ENCODE assay signal across 12 mouse cellular contexts in the genomic region with DNA sequence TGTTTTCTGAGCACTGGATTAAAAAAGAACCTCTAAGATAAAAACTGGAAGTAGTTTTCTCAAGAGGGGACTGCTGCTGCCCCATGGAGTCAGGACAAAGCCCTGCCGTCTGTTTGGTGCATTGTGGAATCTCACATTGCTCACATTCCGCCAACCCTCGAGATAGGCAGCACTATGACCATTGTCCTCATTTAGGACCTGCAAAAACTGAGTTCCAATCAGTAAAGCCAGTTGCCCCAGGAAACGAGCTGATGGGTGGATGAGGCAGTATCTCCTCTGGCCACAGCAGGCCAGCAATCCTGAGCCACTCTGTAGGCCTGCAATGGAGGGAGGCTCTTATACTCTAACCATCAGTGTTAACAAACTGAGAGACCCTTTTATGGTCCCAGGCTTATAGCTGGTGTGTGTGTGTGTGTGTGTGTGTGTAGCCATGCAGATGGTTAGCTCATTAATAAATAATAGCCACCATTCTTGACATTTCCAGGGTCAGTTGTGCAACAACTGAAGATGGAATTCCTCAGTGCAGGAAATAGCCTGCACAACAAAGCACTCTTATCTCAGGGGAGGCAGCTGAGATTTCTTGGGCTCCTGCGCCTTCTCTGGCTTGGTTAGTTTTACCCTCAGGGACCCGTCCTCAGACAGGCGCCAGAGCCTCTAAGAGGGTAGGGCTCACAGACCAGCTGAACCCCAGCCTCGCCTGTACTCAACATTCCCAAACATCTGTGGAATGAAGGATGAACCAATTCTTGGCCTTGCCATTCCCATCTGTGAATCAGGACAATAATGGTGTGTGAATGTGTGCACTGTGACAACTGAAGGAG. TPM values are rescaled to one million over a fixed set of nuclear protein-coding genes. Genes with fewer than 3 reads are reported as not detected.
DNase-seq lines count a peak whose midpoint lies in the region; ATAC-seq and TF ChIP-seq lines count a peak whose summit lies in the region.
"Had no signal": no experiment of that assay in that cellular context is flagged by ENCODE, and none has a peak within 500 bp of the region (broad histone marks: within the 10 kb centered on the region; RNA-seq: fewer than 3 reads in every experiment).

No protein-coding gene starts in this region.

- no peak for TF ChIP-seq CTCF in midbrain, postnatal 0 days (IDR thresholded peaks at IDR 0.05)
- TF ChIP-seq CTCF in left cerebral cortex, adult 2 months (IDR thresholded peaks at IDR 0.05) = no peak

- H3K9me3 ChIP-seq in forebrain, embryonic 12.5 days = no peaks in the 10 kb centered on the region
- H3K9me3 ChIP-seq in forebrain, embryonic 16.5 days (ENCODE audit: control insufficient read depth, low read length) = no peaks in the 10 kb centered on the region
- no peaks in the 10 kb centered on the region for H3K9me3 ChIP-seq in midbrain, embryonic 11.5 days (ENCODE audit: control insufficient read depth, low read length)
- no peaks in the 10 kb centered on the region for H3K9me3 ChIP-seq in midbrain, postnatal 0 days (ENCODE audit: low read length)

- no peak overlapping the region for H3K9ac ChIP-seq in forebrain, embryonic 12.5 days
- H3K9ac ChIP-seq in forebrain, embryonic 16.5 days (replicated peaks; ENCODE audit: low read depth, low read length) = no peak overlapping the region
- no peak overlapping the region for H3K9ac ChIP-seq in midbrain, embryonic 11.5 days (ENCODE audit: low read length)
- no peak overlapping the region for H3K9ac ChIP-seq in midbrain, postnatal 0 days (replicated peaks; ENCODE audit: low read length, poor library complexity, severe bottlenecking)

- H3K27ac ChIP-seq in forebrain, embryonic 12.5 days = no peak overlapping the region
- no peak overlapping the region for H3K27ac ChIP-seq in forebrain, embryonic 16.5 days (ENCODE audit: low read length)
- peak overlapping the region; percentile 20; the same call in 1 of the 2 replicates for H3K27ac ChIP-seq in midbrain, embryonic 11.5 days (ENCODE audit: low read depth, low read length)
- no peak overlapping the region for H3K27ac ChIP-seq in midbrain, postnatal 0 days (ENCODE audit: low read depth, low read length)
- no peak overlapping the region for H3K27ac ChIP-seq in left cerebral cortex, adult 2 months
- H3K27ac ChIP-seq: gastrocnemius, adult 2 months had no signal

- 0 out of 2 replicates have a peak, but pooled peaks have one; percentile 27 for ATAC-seq in forebrain, embryonic 12.5 days (ENCODE audit: low FRiP score)
- ATAC-seq in forebrain, embryonic 16.5 days = no peak
- ATAC-seq in midbrain, embryonic 11.5 days (ENCODE audit: low FRiP score) = peak; percentile 76
- no peak for ATAC-seq in midbrain, postnatal 0 days (ENCODE audit: low FRiP score)

- H3K4me2 ChIP-seq in forebrain, embryonic 12.5 days = no peak overlapping the region
- H3K4me2 ChIP-seq in forebrain, embryonic 16.5 days (ENCODE audit: low read length) = no peak overlapping the region
- no peak overlapping the region for H3K4me2 ChIP-seq in midbrain, embryonic 11.5 days
- H3K4me2 ChIP-seq in midbrain, postnatal 0 days (ENCODE audit: low read depth, low read length, poor library complexity, severe bottlenecking) = no peak overlapping the region

- H3K4me1 ChIP-seq in forebrain, embryonic 12.5 days = peaks cover 21% of the 10 kb centered on the region
- H3K4me1 ChIP-seq in forebrain, embryonic 16.5 days (replicated peaks; ENCODE audit: control insufficient read depth, insufficient read depth, low read length) = peaks cover 6% of the 10 kb centered on the region; the same call in 1 of the 2 replicates
- peaks cover 10% of the 10 kb centered on the region for H3K4me1 ChIP-seq in midbrain, embryonic 11.5 days (ENCODE audit: control insufficient read depth, insufficient read depth, low read length)
- H3K4me1 ChIP-seq in midbrain, postnatal 0 days (ENCODE audit: insufficient read depth, low read length) = no peaks in the 10 kb centered on the region

- DNase-seq in midbrain, embryonic 11.5 days (ENCODE audit: low spot score, missing footprints) = peak; percentile 87
- DNase-seq in midbrain, postnatal 0 days (ENCODE audit: low spot score) = no peak
- peak; percentile 27 to 36 for DNase-seq in heart, postnatal 10 days
- DNase-seq in retina, postnatal 1 day = peak; percentile 35
- DNase-seq in left cerebral cortex, adult 2 months (ENCODE audit: extremely low spot score in 1 of 2, low spot score in 2 of 2) = no peak
- no peak for DNase-seq in urinary bladder, postnatal 10 days (ENCODE audit: low spot score)
- DNase-seq: cerebellum, adult 9-11 months; gastrocnemius, adult 2 months; layer of hippocampus, postnatal 36 days; right cerebral cortex, postnatal 25 days had no signal

- no peak overlapping the region for H3K4me3 ChIP-seq in forebrain, embryonic 12.5 days (replicated peaks)
- no peak overlapping the region for H3K4me3 ChIP-seq in forebrain, embryonic 16.5 days (replicated peaks; ENCODE audit: low read length)
- no peak overlapping the region for H3K4me3 ChIP-seq in midbrain, embryonic 11.5 days (ENCODE audit: low read depth, low read length)
- no peak overlapping the region for H3K4me3 ChIP-seq in midbrain, postnatal 0 days (ENCODE audit: low read depth, low read length)
- no peak overlapping the region for H3K4me3 ChIP-seq in left cerebral cortex, adult 2 months
- H3K4me3 ChIP-seq: gastrocnemius, adult 2 months had no signal

- 39% methylated on average over 8 of the region's 8 CpGs for WGBS in forebrain, embryonic 12.5 days
- WGBS in forebrain, embryonic 16.5 days = 50% methylated on average over 8 of the region's 8 CpGs
- WGBS in midbrain, embryonic 11.5 days = 48% methylated on average over 8 of the region's 8 CpGs
- 51% methylated on average over 8 of the region's 8 CpGs for WGBS in midbrain, postnatal 0 days

- H3K27me3 ChIP-seq in forebrain, embryonic 12.5 days = no peaks in the 10 kb centered on the region
- H3K27me3 ChIP-seq in forebrain, embryonic 16.5 days (replicated peaks; ENCODE audit: control insufficient read depth, insufficient read depth, low read length) = no peaks in the 10 kb centered on the region
- no peaks in the 10 kb centered on the region for H3K27me3 ChIP-seq in midbrain, embryonic 11.5 days (ENCODE audit: control insufficient read depth, insufficient read depth, low read length)
- H3K27me3 ChIP-seq in midbrain, postnatal 0 days (ENCODE audit: insufficient read depth, low read length) = no peaks in the 10 kb centered on the region

- intact Hi-C loops in heart, postnatal 10 days (cut with DNase I) = loop anchor here (5.0 kb wide), 1 partner anchor 218 kb away; no protein-coding TSS in a partner anchor
- intact Hi-C loops in left cerebral cortex, adult 2 months (cut with DNase I) = no loop called here

- H3K36me3 ChIP-seq in forebrain, embryonic 12.5 days (replicated peaks) = no peaks in the 10 kb centered on the region
- H3K36me3 ChIP-seq in forebrain, embryonic 16.5 days (ENCODE audit: control insufficient read depth, insufficient read depth) = no peaks in the 10 kb centered on the region
- H3K36me3 ChIP-seq in midbrain, embryonic 11.5 days (ENCODE audit: control insufficient read depth, insufficient read depth, low read length) = no peaks in the 10 kb centered on the region
- H3K36me3 ChIP-seq in midbrain, postnatal 0 days (ENCODE audit: insufficient read depth, low read length) = no peaks in the 10 kb centered on the region

RNA-seq across cellular contexts. Expression of gene Mycn, which starts 52.4 kb away (rescaled TPM):
- 129 and 141 TPM in 2 replicates for polyA plus RNA-seq in forebrain, embryonic 12.5 days (2016; fragmentation: Nextera tagmentation; extraction: Ambion mirVana)
- 156 and 197 TPM in 2 replicates for polyA plus RNA-seq in forebrain, embryonic 16.5 days (2015; fragmentation: Nextera tagmentation; extraction: Ambion mirVana)
- 86.8 and 99.1 TPM in 2 replicates for polyA plus RNA-seq in midbrain, embryonic 11.5 days (2014; fragmentation: Nextera tagmentation; extraction: Ambion mirVana)
- 34.9 and 45.1 TPM in 2 replicates for total RNA-seq in midbrain, postnatal 0 days (2014; rRNA removed)
- polyA plus RNA-seq in midbrain, postnatal 0 days (2015; fragmentation: Nextera tagmentation; extraction: Ambion mirVana) = 24.8 and 25.4 TPM in 2 replicates
- total RNA-seq in heart, postnatal 10 days (2021) = 10 to 100 TPM; 11.7 to 14.5 TPM
- total RNA-seq in left cerebral cortex, adult 2 months (2021) = 10 to 100 TPM; 10.2 to 11.1 TPM

Comparison
In these comparisons a context has a peak if more than half of its experiments do, and no peak if none do; other contexts are left out.
1. ATAC-seq: peak in forebrain, embryonic 12.5 days (single experiment) and midbrain, embryonic 11.5 days (single experiment); none in forebrain, embryonic 16.5 days (single experiment) and midbrain, postnatal 0 days (single experiment).
2. DNase-seq: peak in midbrain, embryonic 11.5 days (single experiment), heart, postnatal 10 days (2 of 2) and retina, postnatal 1 day (single experiment); none in midbrain, postnatal 0 days (single experiment), left cerebral cortex, adult 2 months (0 of 2) and urinary bladder, postnatal 10 days (single experiment).